Mouse (Mus musculus) left cerebral cortex, adult 11 months (tissue): ENCODE results near the gene Zfp709.
"Not testable (repeated sequence)": the region's sequence is repeated elsewhere in the genome, so short reads cannot be mapped to it uniquely, and the experiment has no call there.

Experiments used
- DNase-seq: peaks from one replicate; pipeline ENCODE4 v3.0.0; 2022; ENCODE audit warnings: low spot score

Gene Zfp709

DNA sequence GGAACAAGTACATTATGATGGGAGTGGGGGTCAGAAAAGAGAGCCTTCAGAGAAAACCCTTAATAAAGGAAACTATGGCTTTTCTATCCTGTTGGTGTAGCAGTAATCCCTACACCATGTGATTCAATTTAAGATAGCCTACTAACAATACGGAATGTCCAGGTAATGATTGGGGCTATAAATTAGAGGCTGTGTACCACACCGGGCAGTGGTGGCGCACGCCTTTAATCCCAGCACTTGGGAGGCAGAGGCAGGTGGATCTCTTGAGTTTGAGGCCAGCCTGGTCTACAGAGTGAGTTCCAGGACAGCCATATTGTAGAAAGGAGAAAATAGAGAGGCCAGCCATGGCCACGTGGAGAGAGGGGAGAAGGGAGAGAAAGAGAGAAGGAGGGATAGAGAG is 44.0 kb downstream of the Zfp709 start:
- no peak for DNase-seq

DNA sequence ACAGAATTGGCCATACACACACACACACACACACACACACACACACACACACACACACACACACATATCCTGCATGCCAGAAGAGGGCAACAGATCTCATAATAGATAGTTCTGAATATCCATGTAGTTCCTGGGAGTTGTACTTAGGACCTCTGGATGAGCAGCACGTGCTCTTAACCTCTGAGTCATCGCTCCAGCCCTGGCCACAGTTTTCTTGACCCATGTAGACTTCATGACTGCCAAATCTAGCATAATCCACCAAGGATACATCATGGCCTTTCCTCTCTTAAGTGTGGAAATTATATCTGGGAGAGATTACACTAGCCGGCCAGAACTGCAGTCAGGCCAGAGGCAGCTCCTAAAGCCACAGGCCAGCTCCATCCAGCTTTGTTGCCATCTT is 44.7 kb downstream of the Zfp709 start:
- DNase-seq, result no peak

DNA sequence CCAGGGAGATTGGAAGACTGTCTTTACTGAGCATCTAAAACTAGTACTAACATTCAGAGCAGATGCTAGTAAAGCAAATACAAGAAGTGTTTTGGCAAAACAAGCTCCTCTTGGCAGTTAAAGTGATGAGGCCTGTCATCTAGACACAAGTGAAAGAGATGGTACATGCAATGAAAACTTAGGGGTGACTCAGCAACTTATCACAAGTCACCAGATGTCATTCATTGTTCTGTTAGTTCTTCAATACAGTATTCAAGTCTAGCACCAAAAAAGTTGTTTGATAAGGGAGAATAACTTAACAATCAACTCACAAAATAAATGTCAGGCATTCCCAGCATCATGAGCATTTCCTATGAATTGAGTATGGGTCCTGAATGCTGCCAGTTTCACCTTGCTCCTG is 46.0 kb downstream of the Zfp709 start:
- DNase-seq, result no peak

DNA sequence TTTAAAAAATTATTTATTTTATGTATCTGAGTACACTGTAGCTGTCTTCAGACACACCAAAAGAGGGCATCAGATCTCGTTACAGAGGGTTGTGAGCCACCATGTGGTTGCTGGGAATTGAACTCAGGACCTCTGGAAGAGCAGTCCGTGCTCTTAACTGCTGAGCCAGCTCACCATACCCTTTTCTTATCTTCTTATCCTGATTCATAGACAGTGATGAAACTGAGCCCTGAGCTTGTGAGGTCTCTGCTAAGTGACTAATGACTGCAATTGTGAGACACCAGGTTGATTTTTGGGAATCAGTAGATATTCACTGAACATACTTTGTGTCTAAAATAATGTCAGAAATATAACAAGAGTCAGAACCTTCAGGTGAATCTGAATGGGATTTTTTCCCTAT is 56.2 kb downstream of the Zfp709 start:
- not testable (repeated sequence) for DNase-seq

DNA sequence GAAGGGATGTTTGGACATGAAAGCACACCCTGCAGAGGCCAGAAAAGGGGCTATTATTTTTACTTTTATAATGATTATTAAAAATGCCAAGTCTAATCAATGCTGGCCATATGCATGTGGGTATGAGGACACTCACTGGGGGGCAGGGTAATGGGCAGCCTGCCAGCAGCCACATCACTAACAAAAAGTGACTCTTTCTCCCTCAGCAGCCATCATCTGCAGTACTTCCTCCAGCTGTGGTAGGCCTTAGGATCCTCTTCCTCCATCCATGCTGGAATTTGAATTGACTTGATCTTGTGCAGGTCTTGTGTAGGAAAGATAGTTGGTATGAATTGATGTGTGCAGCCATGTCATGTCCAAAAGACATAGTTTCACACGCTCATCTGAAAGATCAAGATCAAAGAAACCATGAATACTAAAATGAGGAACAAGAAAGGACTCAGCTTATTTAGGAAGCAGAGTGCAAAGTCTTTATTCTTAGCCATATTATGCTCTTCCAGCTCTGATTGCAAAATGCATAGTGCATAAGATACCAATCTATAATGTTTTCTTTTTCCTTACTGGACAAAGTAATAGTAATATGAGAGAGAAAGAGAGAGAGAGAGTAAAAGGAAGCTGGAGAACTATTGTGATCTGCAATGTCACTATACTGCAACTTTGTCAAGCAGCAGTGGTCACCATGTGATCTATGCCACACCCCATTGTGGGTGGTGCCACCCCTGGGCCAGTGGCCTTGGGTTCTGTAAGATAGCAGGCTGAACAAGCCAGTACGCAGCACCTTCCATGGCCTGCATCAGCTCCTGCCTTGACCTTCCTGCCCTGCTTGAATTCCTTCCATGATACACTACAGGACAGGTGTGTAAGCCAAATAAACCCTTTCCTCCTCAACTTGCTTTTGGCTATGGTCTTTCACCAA is 58.7 kb downstream of the Zfp709 start:
- DNase-seq, result no peak

DNA sequence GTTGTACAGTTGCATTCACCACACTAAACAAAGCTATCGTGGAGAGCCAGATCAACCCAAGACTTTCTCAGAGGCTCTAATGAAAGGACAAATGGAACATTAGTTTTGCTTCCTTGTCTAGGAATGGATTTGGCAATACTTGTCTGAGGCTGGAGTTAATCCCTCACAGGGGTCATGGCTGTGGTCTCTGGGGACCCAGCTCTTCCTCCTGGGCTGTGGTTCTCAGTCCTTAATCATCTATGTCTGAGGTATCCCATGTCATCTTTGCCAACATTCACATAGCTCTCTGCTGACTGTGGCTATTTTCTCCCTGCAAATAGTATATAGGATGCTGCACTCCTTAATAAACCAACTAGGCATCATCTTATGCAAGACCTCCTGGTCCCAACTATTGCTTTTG is 60.0 kb downstream of the Zfp709 start:
- no peak for DNase-seq
